Mouse (Mus musculus): Measurements from ENCODE around the gene Sypl.
A peak's percentile ranks its signal among the peaks of the same experiment; 100 is the strongest.

Gene Sypl

DNA sequence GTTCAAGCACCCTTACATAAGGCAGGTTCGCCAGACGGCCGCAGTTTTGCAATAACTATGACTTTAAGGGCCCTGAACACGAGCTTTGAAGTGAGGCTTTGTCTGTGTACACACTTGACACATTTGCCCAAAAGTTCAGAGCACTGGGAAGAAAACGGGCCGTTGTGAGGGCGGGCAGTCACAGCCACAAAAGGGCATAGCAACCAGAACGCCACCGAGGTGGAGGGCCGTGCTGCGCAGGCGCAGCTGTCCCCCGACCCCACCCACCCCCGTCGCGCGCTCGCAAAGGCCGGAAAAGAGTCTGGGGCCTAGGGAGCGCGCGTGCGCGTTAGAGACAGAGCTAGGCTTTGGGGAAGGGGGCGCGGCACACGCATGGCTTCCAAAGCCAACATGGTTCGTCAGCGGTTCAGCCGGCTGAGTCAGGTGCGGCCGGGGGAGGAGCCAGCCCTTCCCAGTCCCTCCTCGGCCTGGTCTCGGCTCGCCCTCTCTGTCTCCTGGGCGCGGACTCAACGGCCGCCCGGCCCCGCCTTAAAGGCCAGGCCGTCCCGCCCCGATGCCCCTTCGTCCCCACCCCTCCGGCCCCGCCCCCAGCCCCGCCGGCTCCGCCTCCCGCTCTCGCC, at the start of gene Sypl:
Sypl (plus strand) TSS at position 296 of the 620 bp plus-strand sequence.
- peak; percentile 82 for DNase-seq (ENCODE audit: extremely low read depth, low read depth)

DNA sequence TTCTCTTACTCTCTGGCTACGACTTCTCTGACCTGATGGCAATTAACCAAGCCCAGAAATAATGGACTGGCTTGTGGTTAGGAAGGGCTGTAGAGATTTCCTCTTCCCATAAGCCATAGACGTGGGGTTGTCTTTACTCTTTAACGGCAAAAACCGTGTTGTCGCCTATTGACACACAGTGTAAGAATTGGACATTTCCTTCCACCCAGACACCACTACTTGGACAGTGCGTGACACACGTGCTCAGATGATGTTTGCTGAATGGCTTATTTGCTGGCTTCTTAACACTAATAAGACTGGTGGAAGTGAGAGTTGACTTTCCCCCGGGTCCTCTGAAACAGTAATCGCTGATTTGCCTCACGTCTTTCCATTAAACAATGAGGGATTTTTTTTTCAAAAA, 44.0 kb upstream of the Sypl start:
- no peak for DNase-seq (ENCODE audit: extremely low read depth, low read depth)

- DNase-seq (ENCODE audit: extremely low read depth, low read depth): peak; percentile 67
Observed at GRCm38 (mm10) chr12:32910092-32910491, 43.6 kb upstream of the Sypl start.

DNA sequence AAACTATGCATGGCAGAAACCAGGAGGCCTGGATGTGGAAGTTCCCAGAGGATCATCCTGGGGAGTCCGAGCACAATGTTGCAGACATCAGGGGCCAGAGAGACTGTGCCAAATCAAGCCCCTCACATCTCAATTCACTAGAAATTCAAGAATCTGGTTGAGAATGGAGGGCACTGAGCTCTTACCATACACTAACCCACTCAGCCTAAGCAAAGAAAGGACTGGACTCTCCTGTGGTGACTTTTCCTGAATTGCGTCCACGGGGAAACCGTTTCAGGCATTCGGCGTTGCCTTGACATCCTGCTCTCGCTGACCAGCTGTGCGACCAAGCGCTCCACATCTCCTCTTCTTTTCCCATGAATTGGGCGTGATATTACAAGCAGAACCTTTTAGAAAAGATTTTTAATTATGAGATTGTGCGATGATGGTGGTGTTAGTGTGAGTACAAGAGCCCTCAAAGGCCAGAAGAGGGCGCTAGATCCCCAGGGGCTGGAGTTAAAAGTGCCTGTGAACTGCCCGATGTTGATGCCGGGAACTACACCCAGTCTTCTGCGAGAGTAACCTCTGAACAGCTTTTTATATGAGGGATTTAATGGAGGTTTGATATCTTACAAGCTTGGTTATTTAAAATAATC, 43.0 kb upstream of the Sypl start:
- peak; percentile 57 for DNase-seq (ENCODE audit: extremely low read depth, low read depth)

- no peak for DNase-seq (ENCODE audit: extremely low read depth, low read depth)
Observed at GRCm38 (mm10) chr12:32911569-32911968, 42.1 kb upstream of the Sypl start.

- DNase-seq (ENCODE audit: extremely low read depth, low read depth): no peak
Observed at GRCm38 (mm10) chr12:32912772-32913171, 40.9 kb upstream of the Sypl start.

DNA sequence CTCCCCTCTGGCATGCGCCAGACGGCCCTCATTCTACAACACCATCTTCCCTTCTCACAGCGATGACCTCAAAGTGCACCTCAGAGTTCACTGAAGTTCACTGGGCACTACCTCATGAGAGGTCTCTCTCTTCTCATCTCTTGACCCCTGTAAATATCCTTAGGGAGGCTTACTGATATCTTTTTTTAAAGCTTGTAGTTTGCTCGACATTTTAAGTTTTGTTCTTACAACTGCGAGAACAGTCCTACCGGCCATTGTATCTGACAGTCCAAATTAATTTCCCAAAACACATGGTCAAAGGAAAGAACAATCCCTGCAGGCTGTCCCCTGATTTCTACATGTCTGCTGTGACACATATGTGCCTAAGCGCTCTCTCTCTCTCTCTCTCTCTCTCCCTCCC, 35.0 kb upstream of the Sypl start:
- DNase-seq (ENCODE audit: extremely low read depth, low read depth): no peak

DNA sequence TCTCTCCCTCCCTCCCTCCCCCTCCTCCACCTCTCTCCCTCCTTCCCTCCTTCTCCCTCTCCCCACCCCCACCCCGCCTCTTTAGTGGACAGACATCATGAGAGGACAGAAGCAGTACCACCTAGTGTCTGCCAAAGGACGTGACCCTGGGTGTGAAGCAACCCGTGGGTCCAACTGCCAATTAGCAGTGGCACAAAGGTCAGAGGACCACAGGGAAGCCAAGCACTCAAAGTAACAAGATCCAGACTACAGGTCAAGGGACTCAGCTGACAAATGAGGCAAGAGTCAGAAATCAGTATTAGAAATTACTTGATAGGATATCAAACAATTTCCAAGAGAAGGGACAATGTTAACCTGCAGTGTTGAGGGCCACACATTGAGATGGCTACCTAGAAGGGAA, 34.6 kb upstream of the Sypl start:
- DNase-seq (ENCODE audit: extremely low read depth, low read depth): no peak

- no peak for DNase-seq (ENCODE audit: extremely low read depth, low read depth)
Observed at GRCm38 (mm10) chr12:32919527-32919926, 34.2 kb upstream of the Sypl start.

GRCm38 (mm10) chr12:32920185-32920788, 33.4 kb upstream of the Sypl start:
- DNase-seq (ENCODE audit: extremely low read depth, low read depth): peak; percentile 26

GRCm38 (mm10) chr12:32921071-32921470, 32.6 kb upstream of the Sypl start:
- DNase-seq (ENCODE audit: extremely low read depth, low read depth): no peak

- DNase-seq (ENCODE audit: extremely low read depth, low read depth): no peak
Observed at GRCm38 (mm10) chr12:32921532-32922131, 32.1 kb upstream of the Sypl start.

GRCm38 (mm10) chr12:32924245-32924644, 29.4 kb upstream of the Sypl start:
- DNase-seq (ENCODE audit: extremely low read depth, low read depth): no peak

DNA sequence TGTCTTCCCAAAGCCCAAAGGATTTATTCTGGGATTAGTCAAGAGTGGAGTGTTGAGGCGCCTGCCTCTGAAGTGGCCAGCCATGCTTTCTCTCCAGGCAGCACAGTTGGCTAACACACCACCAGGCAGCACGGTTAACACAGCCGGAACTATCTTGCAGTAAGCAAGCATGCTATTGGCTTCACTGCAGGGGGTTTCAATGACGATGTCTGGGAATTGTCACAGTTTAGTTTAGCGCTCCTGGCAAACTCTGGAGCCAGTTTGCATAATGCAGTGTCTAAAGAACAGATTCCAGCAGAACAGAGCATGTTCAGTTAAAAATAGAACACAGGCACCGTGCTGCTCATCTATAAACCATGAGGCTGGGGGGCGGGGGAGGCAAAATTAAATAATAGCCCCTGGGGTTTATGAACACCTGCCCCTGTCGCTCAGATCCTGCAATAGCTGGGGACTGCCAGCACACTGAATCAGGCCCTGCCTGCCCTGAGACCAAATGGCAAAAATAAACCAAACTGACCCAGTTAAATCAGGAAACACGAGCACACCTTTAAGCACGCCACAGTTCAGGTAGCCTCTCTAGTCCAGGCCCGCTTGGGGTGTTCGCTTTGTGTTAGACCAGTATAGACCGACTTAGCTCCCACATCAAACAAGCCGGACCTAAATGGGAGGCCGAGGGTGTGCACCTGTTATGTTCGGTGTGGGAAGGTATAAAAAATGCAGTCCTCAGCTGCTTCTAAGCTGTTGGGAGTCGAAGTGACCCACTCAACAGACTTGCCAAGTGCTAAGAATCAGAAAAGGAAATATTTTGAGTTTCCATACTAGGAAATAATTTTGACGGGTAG, 27.1 kb upstream of the Sypl start:
- no peak for DNase-seq (ENCODE audit: extremely low read depth, low read depth)

DNA sequence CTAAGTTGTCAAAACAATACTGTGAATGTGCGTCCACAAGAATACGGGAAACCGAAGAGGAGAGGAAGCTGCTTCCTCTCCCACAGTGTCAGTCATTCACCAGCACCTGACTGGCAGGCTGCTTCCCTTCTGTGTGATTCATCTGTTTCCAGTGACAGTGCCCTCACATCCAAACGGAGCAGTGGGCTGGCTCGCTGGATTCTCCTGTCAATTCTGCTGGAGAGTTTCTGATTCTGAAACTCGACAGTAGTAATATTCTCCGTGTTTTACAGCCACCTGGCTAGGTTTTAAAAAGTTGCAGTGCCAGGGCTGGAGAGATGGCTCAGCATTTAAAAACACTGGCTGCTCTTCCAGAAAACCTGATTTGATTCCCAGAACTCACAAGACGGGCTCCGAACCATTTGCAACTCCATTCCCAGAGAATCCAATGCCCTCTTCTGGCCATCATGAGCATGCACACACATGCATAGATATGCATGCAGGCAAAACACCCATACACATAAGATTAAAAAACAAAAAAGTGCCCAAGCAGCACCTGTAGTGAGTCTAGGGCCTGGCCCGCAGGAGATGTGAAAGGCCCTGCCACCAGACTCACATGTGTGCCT, 26.4 kb upstream of the Sypl start:
- no peak for DNase-seq (ENCODE audit: extremely low read depth, low read depth)

DNA sequence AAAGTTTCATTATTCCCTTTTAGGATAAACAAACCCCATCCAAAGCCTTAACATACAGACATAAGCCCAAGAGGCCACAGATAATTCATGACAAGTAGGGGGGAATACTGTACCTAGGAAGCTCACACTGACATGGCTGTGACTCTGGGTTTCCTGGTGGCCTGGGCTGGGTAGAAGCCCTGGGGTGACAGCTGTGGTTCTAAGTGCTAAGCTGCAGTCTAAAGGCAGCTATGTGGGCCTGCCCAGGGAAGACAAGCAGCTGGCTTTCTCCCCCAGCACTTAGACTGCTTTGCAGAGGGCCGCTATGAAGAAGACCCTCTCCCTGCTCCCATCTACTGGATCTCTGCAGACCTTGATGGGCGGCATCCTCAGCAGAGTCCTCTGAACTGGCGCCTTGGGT, 25.5 kb upstream of the Sypl start:
- no peak for DNase-seq (ENCODE audit: extremely low read depth, low read depth)

DNA sequence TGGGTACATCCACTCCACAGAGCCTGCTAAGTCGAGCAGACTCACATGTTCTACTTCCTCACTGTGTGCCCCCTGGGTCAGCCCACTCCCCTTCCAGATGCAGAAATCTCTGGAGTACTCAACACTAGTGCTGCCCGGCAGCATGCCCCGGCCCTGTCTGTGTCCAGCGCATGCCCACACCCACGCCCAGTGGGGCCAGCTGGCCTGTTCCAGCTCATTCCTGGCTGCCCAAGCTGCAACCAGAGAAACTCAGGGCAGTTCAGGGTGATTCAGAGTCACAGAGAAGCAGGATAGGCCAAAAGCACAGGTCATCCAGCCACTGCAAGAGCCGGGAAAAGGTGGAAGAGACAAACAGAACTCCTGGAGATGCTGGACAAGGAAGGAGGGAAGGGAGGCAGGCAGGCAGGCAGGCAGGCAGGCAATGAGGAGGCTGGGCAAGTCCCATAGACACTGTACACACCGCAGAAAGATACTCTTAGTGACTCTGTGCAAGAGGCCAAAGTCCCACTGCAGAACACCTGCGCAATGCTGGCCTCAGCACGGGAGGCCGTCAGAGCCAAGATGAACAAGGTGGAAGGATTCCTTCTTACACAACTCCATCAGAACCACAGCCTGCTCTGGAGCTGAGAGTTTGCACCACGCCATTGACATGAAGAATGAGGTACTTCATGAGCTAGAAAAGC, 23.7 kb upstream of the Sypl start:
- DNase-seq (ENCODE audit: extremely low read depth, low read depth): no peak

- DNase-seq (ENCODE audit: extremely low read depth, low read depth): no peak
Observed at GRCm38 (mm10) chr12:32930566-32930965, 23.1 kb upstream of the Sypl start.

GRCm38 (mm10) chr12:32936246-32936946, 17.3 kb upstream of the Sypl start:
- DNase-seq (ENCODE audit: extremely low read depth, low read depth): no peak

DNA sequence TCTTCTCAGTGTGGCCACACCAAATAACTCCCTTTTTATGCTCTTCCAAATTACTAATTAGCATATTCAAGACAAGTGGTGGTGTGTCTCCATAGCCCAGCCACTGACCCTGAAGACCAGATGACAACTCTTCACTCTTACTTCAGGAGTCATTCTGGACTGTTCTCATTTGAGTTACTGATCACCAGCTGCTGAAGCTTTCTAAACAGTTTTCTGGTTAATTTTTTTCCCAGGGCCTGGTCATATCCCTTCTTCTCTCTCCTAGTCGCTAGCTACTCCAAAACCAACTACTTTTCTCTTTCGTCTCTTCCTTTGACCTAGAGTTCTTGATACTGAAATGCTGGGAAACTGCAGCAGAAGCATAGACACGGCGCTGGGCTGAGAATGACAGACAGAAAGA, 12.6 kb upstream of the Sypl start:
- no peak for DNase-seq (ENCODE audit: extremely low read depth, low read depth)

Measured in MEL-GATA-1-ER (cell line).